Mouse (Mus musculus): ENCODE results near the gene Tmem262. TPM values are rescaled to one million over a fixed set of nuclear protein-coding genes. Genes with fewer than 3 reads are reported as not detected.

Gene Tmem262
- polyA plus RNA-seq, 1 experiment from 2014 or later, result not detected

DNA sequence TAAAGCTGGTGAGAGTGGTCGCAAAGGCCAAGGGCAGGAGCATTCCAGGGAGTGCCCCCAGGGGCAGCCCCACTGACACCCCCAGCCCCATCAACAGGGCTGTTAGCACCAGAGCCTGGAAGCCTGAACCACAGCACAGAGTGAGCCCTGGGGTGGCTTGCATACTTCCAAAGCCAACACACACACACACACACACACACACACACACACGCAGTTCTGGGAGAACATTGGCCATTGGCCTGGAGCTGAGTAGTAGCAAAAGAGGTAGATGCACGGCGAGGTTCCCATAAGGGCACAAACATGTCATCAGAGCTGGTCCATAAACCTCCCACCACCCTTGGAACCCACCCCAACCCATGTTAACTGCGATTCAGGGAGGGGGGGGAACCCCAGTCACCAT lies 13.3 kb upstream of the Tmem262 start:
- WGBS, result 33% methylated on average over 5 of the region's 5 CpGs
- Histone ChIP-seq H3K4me3 (ENCODE audit: low read depth, low read length) (peak overlapping the region; percentile 54), H3K27ac (replicated peaks; ENCODE audit: low read depth, low read length) (peak overlapping the region; percentile 75; the same call in 1 of the 2 replicates), H3K36me3 (ENCODE audit: control insufficient read depth, insufficient read depth, low read length) (peaks cover 12% of the 10 kb centered on the region; the same call in 1 of the 2 replicates), H3K4me1 (ENCODE audit: control insufficient read depth, insufficient read depth, low read length) (peaks cover 25% of the 10 kb centered on the region), H3K9me3 (ENCODE audit: control insufficient read depth, low read length) (no peaks in the 10 kb centered on the region), H3K4me2 (ENCODE audit: low read depth, severe bottlenecking) (peak overlapping the region; percentile 96), H3K27me3 (ENCODE audit: control insufficient read depth, insufficient read depth, low read length) (no peaks in the 10 kb centered on the region), H3K9ac (ENCODE audit: low read length) (peak overlapping the region; percentile 57)
- no peak for DNase-seq (ENCODE audit: low spot score)
- ATAC-seq (ENCODE audit: insufficient number of reproducible peaks, low FRiP score, low TSS enrichment, low read depth), result no peak

GRCm38 (mm10) chr19:6067011-6067723 lies 12.7 kb upstream of the Tmem262 start:
- Histone ChIP-seq H3K9ac (ENCODE audit: low read length) (peak overlapping the region; percentile 57), H3K27me3 (ENCODE audit: control insufficient read depth, insufficient read depth, low read length) (no peaks in the 10 kb centered on the region), H3K4me2 (ENCODE audit: low read depth, severe bottlenecking) (peak overlapping the region; percentile 96), H3K9me3 (ENCODE audit: control insufficient read depth, low read length) (no peaks in the 10 kb centered on the region), H3K4me3 (ENCODE audit: low read depth, low read length) (peak overlapping the region; percentile 54), H3K27ac (replicated peaks; ENCODE audit: low read depth, low read length) (peak overlapping the region; percentile 75; the same call in 1 of the 2 replicates), H3K36me3 (ENCODE audit: control insufficient read depth, insufficient read depth, low read length) (peaks cover 12% of the 10 kb centered on the region; the same call in 1 of the 2 replicates), H3K4me1 (ENCODE audit: control insufficient read depth, insufficient read depth, low read length) (peaks cover 21% of the 10 kb centered on the region)
- WGBS, result 1% methylated on average over 30 of the region's 30 CpGs
- ATAC-seq (ENCODE audit: insufficient number of reproducible peaks, low FRiP score, low TSS enrichment, low read depth), result peak; percentile 58
- DNase-seq (ENCODE audit: low spot score), result peak; percentile 92

DNA sequence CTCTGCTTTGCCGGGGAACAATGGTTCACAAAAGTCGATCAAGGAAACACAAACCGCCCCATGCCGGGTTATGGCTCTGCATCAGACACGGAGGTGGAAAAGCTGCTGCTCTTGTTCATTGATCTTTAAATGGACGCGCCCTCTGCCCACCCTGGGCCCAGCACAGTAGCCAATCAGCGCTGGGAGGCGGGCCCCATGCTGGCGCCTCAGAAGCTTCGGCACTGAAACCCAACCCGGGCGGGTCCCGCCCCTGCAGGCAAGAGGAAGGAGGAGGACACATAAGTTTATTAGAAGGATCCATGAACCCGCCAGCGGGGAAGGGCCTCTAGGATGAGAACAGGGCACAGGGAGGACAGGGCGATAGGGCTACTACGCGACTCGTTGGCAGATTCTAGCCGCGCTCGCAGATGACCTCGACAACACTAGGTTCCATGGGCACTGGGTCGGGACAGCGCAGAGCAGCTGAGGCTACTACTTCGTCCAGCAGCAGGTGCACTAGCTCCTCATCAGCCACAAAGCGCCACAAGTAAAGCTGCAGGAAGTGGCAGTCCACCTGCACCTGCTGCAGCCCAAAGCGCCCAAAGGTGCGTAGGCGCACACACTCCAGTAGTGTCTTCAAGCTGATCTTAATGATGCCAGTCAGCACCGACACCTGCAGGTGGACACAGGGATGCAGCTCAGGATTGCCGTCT lies 12.0 kb upstream of the Tmem262 start, which contains the start of gene Tm7sf2:
TSS of gene Tm7sf2 (minus strand) at position 650 of the 692 bp plus-strand sequence.
- WGBS, result 10% methylated on average over 33 of the region's 33 CpGs
- Histone ChIP-seq H3K4me3 (ENCODE audit: low read depth, low read length) (peak within 1 kb of the TSS; percentile 54), H3K27ac (replicated peaks; ENCODE audit: low read depth, low read length) (peak within 1 kb of the TSS; percentile 75; the same call in 1 of the 2 replicates), H3K4me1 (ENCODE audit: control insufficient read depth, insufficient read depth, low read length) (peaks cover 14% of the 10 kb centered on the region; the same call in 1 of the 2 replicates), H3K9ac (ENCODE audit: low read length) (peak within 1 kb of the TSS; percentile 57), H3K36me3 (ENCODE audit: control insufficient read depth, insufficient read depth, low read length) (peaks cover 12% of the 10 kb centered on the region; the same call in 1 of the 2 replicates), H3K9me3 (ENCODE audit: control insufficient read depth, low read length) (no peaks in the 10 kb centered on the region), H3K27me3 (ENCODE audit: control insufficient read depth, insufficient read depth, low read length) (no peaks in the 10 kb centered on the region), H3K4me2 (ENCODE audit: low read depth, severe bottlenecking) (peak within 1 kb of the TSS; percentile 96)
- DNase-seq (ENCODE audit: low spot score), result peak; percentile 90
- peak; percentile 89 for ATAC-seq (ENCODE audit: insufficient number of reproducible peaks, low FRiP score, low TSS enrichment, low read depth)

DNA sequence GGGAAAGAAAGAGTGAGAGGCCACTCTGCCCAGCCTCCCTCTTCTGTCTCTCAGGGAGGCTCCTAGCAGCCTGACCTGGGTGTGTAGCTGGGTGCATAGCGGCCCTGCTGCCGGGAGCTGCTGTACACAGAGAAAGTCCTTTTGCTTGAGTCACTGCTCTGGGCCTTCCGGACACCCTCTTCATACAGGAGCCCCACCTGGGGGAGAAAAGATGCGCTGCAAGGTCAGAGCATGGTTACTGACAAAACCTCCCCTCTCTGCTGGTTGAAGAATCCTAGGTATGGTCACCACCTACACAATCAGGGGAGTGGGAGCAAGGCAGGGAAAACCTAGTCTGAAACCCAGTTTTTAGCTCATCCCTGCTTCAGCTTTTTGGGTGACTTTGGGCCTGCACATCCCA lies 10.9 kb upstream of the Tmem262 start:
- Histone ChIP-seq H3K9ac (ENCODE audit: low read length) (no peak overlapping the region), H3K4me2 (ENCODE audit: low read depth, severe bottlenecking) (no peak overlapping the region), H3K9me3 (ENCODE audit: control insufficient read depth, low read length) (no peaks in the 10 kb centered on the region), H3K36me3 (ENCODE audit: control insufficient read depth, insufficient read depth, low read length) (peaks cover 12% of the 10 kb centered on the region; the same call in 1 of the 2 replicates), H3K4me1 (ENCODE audit: control insufficient read depth, insufficient read depth, low read length) (peaks cover 14% of the 10 kb centered on the region; the same call in 1 of the 2 replicates), H3K4me3 (ENCODE audit: low read depth, low read length) (no peak overlapping the region), H3K27ac (replicated peaks; ENCODE audit: low read depth, low read length) (no peak overlapping the region), H3K27me3 (ENCODE audit: control insufficient read depth, insufficient read depth, low read length) (no peaks in the 10 kb centered on the region)
- DNase-seq (ENCODE audit: low spot score) (no peak), ATAC-seq (ENCODE audit: insufficient number of reproducible peaks, low FRiP score, low TSS enrichment, low read depth) (no peak)
- WGBS, result 88% methylated on average over 4 of the region's 4 CpGs

GRCm38 (mm10) chr19:6069851-6070250 lies 10.0 kb upstream of the Tmem262 start:
- peaks cover 14% of the 10 kb centered on the region; the same call in 1 of the 2 replicates for H3K36me3 ChIP-seq (ENCODE audit: control insufficient read depth, insufficient read depth, low read length)
- H3K4me1 ChIP-seq (ENCODE audit: control insufficient read depth, insufficient read depth, low read length), result peaks cover 14% of the 10 kb centered on the region; the same call in 1 of the 2 replicates
- H3K4me3 ChIP-seq (ENCODE audit: low read depth, low read length), result no peak overlapping the region
- no peaks in the 10 kb centered on the region for H3K9me3 ChIP-seq (ENCODE audit: control insufficient read depth, low read length)
- H3K4me2 ChIP-seq (ENCODE audit: low read depth, severe bottlenecking), result no peak overlapping the region
- no peak overlapping the region for H3K27ac ChIP-seq (replicated peaks; ENCODE audit: low read depth, low read length)
- no peak for DNase-seq (ENCODE audit: low spot score)
- no peak overlapping the region for H3K9ac ChIP-seq (ENCODE audit: low read length)
- ATAC-seq (ENCODE audit: insufficient number of reproducible peaks, low FRiP score, low TSS enrichment, low read depth), result no peak
- H3K27me3 ChIP-seq (ENCODE audit: control insufficient read depth, insufficient read depth, low read length), result no peaks in the 10 kb centered on the region
- WGBS, result 92% methylated on average over 10 of the region's 10 CpGs

DNA sequence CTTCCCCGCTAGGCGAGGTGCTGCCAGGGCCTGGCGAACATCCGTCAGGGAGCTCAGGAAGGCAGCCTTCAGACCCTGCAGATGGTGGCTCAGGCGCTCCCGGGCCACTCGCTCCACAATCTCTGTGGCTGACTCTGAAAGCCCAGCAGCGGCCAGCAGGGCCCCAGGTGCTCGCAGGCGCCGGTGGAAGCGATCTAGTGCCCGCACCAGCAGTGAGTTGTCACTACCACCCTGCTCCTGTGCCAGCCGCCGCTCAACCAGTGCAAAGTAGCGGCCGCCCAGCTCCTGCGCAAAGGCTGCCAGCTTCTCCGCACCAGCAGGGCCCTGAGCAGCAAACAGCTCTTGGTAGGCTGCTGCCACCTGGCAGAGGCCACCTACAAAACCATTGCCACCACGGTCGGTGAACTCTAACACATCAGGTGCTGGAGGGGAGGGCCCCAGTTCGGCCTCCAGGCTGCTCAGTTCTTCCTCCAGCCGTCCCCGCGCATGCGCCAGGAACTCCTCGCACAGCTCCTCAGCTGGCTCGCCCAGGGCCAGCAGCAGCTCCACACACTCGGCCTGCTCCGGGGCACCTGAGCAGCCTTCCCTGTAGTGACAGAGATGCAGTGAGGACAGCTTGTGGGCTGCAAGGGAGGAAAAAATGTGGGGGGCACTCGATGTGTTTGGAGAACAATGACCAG lies 9.1 kb upstream of the Tmem262 start:
- H3K27me3 ChIP-seq (ENCODE audit: control insufficient read depth, insufficient read depth, low read length), result no peaks in the 10 kb centered on the region
- peaks cover 14% of the 10 kb centered on the region; the same call in 1 of the 2 replicates for H3K4me1 ChIP-seq (ENCODE audit: control insufficient read depth, insufficient read depth, low read length)
- H3K4me2 ChIP-seq (ENCODE audit: low read depth, severe bottlenecking), result no peak overlapping the region
- H3K27ac ChIP-seq (replicated peaks; ENCODE audit: low read depth, low read length), result no peak overlapping the region
- H3K9ac ChIP-seq (ENCODE audit: low read length), result no peak overlapping the region
- no peak overlapping the region for H3K4me3 ChIP-seq (ENCODE audit: low read depth, low read length)
- 89% methylated on average over 31 of the region's 31 CpGs for WGBS
- peaks cover 16% of the 10 kb centered on the region; the same call in 1 of the 2 replicates for H3K36me3 ChIP-seq (ENCODE audit: control insufficient read depth, insufficient read depth, low read length)
- no peak for DNase-seq (ENCODE audit: low spot score)
- no peaks in the 10 kb centered on the region for H3K9me3 ChIP-seq (ENCODE audit: control insufficient read depth, low read length)
- ATAC-seq (ENCODE audit: insufficient number of reproducible peaks, low FRiP score, low TSS enrichment, low read depth), result no peak

- Histone ChIP-seq H3K27ac (replicated peaks; ENCODE audit: low read depth, low read length) (no peak overlapping the region), H3K4me3 (ENCODE audit: low read depth, low read length) (0 out of 2 replicates have a peak overlapping the region, but pooled peaks have one; percentile 1), H3K36me3 (ENCODE audit: control insufficient read depth, insufficient read depth, low read length) (peaks cover 16% of the 10 kb centered on the region; the same call in 1 of the 2 replicates), H3K27me3 (ENCODE audit: control insufficient read depth, insufficient read depth, low read length) (no peaks in the 10 kb centered on the region), H3K9ac (ENCODE audit: low read length) (no peak overlapping the region), H3K9me3 (ENCODE audit: control insufficient read depth, low read length) (no peaks in the 10 kb centered on the region), H3K4me2 (ENCODE audit: low read depth, severe bottlenecking) (no peak overlapping the region), H3K4me1 (ENCODE audit: control insufficient read depth, insufficient read depth, low read length) (peaks cover 14% of the 10 kb centered on the region; the same call in 1 of the 2 replicates)
- ATAC-seq (ENCODE audit: insufficient number of reproducible peaks, low FRiP score, low TSS enrichment, low read depth), result no peak
- 94% methylated on average over 19 of the region's 19 CpGs for WGBS
- DNase-seq (ENCODE audit: low spot score), result no peak
Observed at GRCm38 (mm10) chr19:6071261-6071660, 8.6 kb upstream of the Tmem262 start.

GRCm38 (mm10) chr19:6073889-6074288 lies 5.9 kb upstream of the Tmem262 start:
- 91% methylated on average over 5 of the region's 5 CpGs for WGBS

More at GRCm38 (mm10) chr19:6073889-6074288, 5.9 kb upstream of the Tmem262 start:
- ATAC-seq (ENCODE audit: insufficient number of reproducible peaks, low FRiP score, low TSS enrichment, low read depth) (no peak), DNase-seq (ENCODE audit: low spot score) (no peak)
- H3K4me1 ChIP-seq (ENCODE audit: control insufficient read depth, insufficient read depth, low read length), result no peaks in the 10 kb centered on the region
- H3K9me3 ChIP-seq (ENCODE audit: control insufficient read depth, low read length), result no peaks in the 10 kb centered on the region
- no peak overlapping the region for H3K27ac ChIP-seq (replicated peaks; ENCODE audit: low read depth, low read length)
- no peak overlapping the region for H3K9ac ChIP-seq (ENCODE audit: low read length)
- H3K4me3 ChIP-seq (ENCODE audit: low read depth, low read length), result no peak overlapping the region
- no peak overlapping the region for H3K4me2 ChIP-seq (ENCODE audit: low read depth, severe bottlenecking)
- peaks cover 15% of the 10 kb centered on the region; the same call in 1 of the 2 replicates for H3K36me3 ChIP-seq (ENCODE audit: control insufficient read depth, insufficient read depth, low read length)
- H3K27me3 ChIP-seq (ENCODE audit: control insufficient read depth, insufficient read depth, low read length), result no peaks in the 10 kb centered on the region
